Mouse (Mus musculus) layer of hippocampus, postnatal 10 days (tissue): Measurements from ENCODE around the gene Gstt2. TPM values are rescaled to one million over a fixed set of nuclear protein-coding genes. Genes with fewer than 3 reads are reported as not detected.
"Not testable (repeated sequence)": the region's sequence is repeated elsewhere in the genome, so short reads cannot be mapped to it uniquely, and the experiment has no call there.

Experiments used
- DNase-seq, 2 experiments: peaks; one replicate each; pipeline ENCODE4 v3.0.0; 2021; ENCODE audit warnings: low spot score in 2 of 2
- total RNA-seq, 2 experiments: library from RNA; stranded (reverse); gene quantifications; 2 replicates each; pipeline ENCODE4 v1.2.3; 2021

Gene Gstt2
- total RNA-seq, 2 experiments from 2014 or later = 5.0 to 6.1 TPM

DNA sequence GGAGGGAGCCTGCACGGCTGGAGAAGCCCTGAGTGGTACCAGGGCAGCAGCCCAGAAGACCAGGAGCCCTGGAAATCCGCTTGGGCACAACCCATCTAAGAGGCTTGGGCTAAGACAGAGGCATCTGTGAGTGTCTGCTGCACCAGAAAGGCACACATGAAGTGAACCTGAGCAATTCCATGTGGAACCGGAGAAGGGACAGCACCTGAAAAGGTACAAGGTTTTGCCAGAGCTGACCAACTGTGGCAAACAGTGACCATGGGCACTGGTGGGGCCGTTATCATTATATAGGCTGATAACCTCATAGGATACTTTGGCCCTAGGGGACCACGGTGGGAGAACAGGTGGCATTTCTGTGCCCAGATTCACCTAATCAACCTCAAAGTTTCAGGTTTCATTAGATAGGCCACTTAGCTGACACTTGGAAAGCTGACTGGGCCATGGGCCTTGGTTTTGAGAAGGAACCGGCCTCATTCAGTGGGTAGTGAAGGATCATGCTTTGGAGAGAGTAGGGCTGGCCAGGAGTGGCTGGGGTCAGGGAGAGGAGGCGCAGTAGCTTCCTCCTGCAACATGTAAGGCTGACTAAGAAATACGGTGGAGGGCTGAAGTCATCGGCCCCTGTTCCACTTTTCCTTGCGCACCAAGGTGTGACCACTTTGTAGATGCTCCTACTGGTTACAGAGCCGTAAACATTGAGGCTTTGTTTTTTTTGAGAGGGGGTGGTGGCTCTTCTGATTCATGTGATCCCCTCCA, 19.1 kb upstream of the Gstt2 start:
- DNase-seq = no peak

DNA sequence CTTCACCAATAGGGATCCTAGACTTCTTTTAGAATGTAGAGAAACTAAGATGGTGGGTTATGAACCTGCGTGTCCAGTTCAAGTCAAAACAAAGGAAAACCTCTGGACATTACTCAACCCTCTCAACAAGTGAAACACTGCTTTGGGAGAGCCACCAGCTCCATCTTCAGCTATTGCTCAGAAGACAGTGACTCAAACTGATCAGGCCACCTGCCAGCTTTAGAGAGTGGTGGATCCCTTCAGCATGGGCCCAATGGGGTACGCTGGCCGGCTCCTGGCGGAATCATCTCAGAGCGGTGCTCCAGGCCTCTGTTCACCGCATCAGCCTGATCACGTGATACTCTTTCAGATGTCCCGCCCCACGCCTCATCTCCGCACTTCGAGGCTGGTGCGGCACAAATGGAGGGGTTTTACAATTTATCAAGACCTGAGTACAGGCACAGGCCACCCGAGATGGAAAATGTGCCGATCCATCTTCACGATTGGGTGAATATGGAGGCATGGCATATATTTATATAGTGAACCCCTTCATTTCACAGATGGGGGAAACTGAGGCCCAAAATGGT, 18.3 kb upstream of the Gstt2 start:
- no peak for DNase-seq

DNA sequence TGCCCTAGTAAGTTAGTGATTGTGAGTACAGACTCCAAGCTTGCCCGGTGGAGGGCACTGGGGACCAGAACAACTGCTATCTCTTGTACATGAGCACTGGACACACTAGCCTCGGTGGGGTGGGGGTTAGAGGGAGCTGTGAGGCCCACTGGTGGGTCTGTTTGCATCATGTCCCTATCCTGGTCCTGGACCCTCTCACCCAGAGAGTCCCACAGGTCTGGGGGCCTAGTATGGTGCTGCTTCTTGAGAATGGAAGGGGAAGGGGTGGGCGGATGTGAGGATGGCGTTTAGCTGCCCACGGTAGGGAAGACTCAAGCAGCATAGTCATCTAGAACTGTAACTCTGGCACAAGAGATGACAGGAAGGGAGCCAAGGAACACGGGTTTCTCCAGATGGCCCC, 17.6 kb upstream of the Gstt2 start:
- DNase-seq = no peak

DNA sequence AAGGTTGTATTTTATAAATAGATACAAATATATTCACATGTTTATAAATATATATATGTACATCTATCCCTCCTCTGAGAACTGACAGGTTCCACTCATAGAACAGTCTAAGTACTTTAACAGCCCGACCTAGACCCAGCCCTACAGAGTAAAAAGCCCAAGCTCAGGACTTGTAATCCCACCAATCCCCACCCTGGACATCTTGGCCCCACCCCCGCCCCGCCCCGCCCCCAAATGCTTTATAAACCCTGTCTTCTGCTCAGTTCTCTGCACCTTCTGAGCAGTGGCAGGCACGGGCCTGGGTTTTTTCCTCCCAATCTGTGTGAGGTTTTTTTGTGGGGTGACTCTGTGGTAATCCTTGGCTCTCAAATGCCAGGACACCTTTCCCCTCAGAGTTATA, 16.9 kb upstream of the Gstt2 start:
- DNase-seq = no peak

DNA sequence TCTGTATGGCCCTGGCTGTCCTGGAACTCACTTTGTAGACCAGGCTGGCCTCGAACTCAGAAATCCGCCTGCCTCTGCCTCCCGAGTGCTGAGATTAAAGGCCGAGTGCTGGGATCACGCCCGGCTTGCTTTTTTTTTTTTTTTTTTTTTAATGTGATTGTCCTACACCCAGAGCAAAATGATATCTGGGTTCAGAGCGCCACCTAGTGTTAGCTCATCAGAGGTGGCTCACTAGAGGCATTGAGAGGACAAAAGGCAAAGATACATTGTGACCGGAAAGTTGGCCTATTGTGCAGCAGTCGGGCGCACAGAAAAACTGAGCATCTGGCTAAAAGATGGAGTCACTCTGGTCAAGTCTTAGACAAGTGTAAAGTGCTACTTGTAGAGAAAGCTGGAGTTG, 16.2 kb upstream of the Gstt2 start:
- peak; percentile 87 to 88 for DNase-seq

DNA sequence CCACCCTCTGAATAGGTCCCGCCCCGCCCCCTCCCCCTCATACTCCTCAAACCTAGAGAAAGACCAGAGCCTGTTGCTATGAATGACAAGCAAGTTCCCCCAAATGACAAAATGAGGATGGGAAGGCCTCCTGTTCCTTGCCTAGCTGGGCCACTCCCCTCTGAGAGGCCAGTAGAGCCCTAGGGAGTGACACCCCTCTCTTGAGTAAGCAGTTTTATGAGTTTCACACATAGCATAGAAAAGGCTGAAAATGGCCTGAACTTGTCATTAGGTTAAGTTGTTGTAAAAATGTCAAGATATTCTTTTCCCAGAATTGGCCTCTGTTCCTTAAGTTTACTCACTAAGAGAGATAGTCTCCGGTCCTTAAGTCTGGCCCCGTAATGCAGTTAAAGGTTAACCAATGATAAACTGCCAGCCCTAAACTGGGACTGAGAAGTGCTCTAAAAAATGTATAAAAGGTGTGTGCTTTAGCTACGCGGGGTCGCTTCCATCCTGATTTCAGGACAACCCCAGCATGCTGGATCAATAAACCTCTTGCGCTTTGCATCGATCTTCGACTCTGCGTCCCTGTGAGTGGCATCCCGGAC, 15.4 kb upstream of the Gstt2 start:
- DNase-seq = no peak

DNA sequence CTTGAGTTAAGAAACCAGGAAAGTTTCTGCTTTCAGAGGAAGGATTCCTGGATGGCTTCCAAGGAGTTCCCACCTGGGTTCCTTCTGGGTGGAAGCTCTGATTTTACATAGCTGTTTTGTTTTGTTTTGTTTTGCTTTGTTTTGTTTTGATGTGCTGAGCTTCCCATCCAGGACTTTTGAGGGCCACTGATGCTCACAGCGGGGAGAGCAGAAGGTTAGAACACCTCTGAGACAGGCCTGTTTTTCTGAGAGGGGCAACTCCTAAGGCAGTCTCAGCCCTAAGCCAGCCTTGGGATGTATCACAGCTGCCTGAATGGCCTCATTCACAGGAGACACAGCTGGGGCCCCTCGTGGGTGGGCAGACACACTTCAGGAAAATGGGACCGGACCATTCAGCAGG, 14.5 kb upstream of the Gstt2 start:
- DNase-seq = no peak

DNA sequence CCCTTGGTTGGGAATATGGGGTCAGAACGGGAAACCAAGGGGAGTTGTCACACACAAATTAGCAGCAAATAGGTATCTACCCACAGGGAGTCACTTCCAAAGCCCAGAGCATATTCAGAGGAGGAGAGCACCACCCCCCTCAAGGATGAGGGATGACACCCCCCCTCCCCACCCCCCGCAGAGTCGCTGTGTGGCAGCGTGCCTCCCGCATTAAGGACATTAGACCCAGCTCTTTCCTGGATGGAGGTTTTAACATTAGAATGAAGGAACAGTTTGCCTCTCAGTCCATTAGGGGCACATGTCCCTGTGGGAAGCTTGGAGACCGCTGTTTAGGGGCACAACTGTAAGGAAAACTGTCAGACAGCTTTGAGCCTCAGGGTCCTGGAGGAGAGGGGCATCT, 13.9 kb upstream of the Gstt2 start:
- no peak for DNase-seq

DNA sequence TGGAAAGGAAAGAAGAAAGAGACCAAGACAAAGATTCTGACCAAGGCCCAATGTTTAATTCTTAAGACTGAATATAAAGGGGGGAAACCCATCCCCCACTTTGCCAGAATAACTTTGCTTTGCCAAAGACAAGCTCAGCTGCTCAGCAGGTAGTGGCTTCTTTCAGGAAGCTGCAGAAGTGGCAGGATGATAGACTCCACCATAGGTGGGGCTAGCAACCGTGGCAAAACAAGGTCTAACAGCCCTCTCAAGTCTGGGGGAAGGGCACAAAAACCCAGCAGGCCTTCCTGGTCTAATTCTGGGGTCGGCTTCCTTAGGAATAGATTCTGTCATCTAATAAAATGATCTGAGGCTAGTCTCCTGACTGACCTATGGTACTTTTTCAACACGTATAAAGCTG, 11.2 kb upstream of the Gstt2 start:
- DNase-seq = no peak

DNA sequence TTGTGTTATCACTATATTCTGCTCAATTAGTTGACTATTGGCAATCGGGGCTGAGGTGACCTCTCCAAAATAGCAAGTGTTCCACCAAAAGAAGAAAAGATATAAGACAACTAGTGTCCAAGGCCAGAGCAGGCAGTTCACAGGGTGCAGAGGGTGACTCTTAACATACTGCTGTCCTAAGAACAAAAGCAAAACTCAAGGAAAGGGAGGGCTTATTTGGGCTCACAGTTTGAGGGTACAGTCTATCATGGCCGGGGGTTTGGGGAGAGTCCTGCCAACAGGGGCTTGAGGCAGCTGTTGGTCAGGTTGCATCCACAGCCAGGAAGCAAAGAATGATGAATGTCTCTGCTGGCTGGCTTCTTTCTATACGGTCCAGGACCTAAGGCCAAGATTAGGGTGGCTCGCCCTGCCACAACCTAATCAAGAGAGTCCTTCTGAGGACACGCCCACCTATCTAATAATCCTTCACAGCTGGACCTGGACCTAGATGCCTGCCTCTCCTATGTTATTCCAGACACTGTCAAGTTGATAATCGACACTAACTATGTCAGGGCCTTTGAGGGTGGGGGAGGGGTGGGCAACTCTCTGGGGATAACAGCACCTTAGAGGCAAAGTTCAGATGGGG, 8.2 kb upstream of the Gstt2 start:
- DNase-seq = no peak

DNA sequence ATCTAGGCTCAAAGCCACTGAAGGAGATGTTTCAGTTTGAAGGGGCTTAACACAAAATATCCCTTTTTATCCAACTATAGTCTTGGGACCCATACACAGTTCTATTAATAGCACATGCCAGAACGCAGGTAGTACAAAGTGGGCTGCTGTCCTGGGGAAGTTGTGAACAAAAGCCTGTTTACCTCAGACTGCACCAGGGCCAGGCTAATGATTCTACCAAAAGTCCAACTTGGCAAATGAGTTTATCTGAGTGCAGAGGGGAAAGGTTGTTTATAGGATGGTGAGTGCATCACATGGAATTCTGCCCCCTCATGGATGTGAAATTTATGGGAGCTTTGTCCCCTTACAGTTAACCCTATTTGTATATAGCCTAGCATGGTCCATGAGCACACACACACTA, 7.6 kb upstream of the Gstt2 start:
- DNase-seq = no peak

DNA sequence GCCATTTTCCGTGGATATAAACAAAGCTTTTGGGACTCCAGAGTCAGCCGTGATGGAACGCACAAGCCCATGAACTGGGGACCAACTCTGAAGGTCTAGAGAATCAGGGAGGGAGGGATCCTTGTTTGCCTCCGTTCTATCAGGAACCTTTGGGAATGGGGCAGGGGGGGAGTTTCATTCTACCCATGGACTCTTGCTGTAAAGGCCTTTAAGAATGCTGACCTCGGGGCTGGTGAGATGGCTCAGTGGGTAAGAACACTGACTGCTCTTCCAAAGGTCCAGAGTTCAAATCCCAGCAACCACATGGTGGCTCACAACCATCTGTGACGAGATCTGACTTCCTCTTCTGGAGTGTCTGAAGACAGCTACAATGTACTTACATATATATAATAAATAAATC, 6.7 kb upstream of the Gstt2 start:
- not testable (repeated sequence) for DNase-seq

DNA sequence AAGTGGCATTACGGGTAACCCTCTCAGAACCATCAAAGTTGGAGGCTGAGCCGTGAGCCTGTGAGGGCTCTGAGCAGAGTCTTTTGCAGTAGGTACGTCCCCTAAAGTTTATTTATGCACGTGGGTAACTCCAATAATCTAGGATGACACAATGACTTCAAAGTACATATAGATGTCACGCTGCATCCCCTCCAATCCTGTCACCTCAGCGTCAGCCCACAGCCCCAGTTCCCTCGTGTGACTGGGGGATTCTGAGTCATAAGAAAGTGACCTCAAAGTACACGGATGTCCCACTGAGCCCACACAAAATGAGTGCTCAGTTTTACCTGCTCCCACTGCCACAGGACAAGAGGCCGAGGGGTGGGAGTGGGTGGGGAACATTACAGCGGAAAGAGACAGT, 1.9 kb upstream of the Gstt2 start:
- no peak for DNase-seq

DNA sequence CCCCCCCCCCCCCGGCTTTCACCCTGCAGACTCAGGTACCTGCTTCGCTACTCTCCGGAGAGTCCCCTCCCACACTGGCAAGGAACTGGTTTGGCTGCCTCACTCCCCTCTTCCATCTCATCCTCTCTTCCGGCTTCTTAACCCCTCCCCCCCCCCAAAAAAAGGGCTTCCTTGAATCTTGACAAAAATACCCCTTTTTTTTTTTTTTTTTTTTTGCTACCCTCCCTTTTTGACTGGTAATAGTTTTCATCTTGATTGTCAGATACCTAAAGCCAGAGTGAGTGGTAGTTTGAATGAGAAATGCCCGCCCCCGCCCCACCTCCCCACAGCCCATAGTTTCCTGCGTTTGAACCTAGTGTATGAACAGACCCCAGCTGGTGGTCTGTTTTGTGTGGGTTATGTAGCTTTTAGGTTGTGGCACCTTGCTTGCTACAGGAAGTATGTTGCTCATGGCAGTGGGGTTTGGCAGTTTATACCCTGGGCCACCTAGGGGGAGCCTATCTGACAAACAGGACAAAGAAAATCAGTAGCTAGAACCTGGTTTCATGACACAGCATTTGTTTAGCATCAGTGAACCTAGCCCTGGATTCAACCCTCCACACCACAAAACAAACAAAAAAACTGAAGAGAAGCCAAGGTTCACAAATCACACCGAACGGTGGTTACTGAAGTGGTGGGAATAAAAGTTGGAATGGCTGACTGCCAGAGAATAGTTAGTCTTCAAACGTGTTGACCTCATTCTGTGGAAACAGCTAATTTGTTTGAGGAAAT, 1.3 kb downstream of the Gstt2 start:
- no peak for DNase-seq

DNA sequence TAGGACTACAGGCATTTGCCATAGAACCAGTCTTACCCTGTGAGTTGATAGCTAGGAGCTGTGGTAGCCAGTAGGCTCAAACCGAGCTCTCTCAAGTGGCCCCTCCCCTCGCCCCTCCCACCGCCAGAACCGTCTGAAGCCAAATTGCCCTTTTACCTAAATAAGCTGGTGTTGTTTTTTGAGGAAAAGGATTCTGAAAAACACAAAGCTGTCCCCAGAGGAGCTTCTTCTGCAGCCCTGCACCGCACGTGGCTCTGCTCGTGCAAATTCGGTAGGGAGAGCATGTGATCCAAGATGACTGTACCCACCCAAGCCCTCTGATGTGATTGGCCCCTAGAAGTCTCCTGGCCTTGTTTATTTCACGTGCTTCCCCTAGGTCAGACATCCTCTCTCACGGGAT, 1.9 kb downstream of the Gstt2 start:
- peak in 1 of 2 experiments; percentile 41 for DNase-seq

DNA sequence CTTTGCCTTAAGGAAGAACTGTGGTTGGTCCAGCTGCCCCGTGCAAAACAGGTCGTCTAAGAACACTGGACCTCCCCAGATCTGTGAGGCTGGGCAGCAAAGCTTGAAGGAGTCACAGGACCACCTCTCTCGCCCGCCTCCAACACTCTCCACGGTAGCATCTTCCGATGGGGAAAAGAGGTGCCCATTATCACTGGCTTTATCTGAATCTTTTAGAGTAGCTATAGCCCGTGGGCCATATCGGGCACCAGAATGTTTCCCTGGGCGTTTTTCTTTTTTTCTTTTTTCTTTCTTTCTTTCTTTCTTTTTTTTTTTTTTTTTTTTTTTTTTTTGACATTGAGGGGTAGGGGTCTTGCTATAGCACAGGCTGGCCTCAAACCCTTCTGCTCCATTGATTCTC, 2.5 kb downstream of the Gstt2 start:
- DNase-seq = no peak

DNA sequence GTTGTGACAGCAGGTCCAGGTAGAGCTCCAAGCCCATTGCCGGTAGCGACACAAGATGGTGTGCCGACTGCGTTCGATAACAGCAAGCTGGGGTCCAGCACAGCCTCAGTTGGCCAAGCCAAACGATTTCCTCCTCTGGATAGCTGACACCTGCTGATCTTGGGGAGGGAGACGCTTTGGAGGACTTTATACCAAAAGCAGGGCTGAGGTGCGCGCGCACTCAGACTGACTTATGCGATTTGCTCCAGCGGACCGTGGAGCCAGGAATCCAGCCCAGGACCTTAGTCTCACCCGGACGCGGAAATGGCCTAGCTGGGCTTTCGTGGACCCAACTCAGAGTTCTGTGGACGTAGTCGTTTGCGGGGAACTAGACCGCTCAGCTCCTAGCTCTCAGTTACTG, 3.0 kb downstream of the Gstt2 start:
- peak in 1 of 2 experiments; percentile 48 for DNase-seq

DNA sequence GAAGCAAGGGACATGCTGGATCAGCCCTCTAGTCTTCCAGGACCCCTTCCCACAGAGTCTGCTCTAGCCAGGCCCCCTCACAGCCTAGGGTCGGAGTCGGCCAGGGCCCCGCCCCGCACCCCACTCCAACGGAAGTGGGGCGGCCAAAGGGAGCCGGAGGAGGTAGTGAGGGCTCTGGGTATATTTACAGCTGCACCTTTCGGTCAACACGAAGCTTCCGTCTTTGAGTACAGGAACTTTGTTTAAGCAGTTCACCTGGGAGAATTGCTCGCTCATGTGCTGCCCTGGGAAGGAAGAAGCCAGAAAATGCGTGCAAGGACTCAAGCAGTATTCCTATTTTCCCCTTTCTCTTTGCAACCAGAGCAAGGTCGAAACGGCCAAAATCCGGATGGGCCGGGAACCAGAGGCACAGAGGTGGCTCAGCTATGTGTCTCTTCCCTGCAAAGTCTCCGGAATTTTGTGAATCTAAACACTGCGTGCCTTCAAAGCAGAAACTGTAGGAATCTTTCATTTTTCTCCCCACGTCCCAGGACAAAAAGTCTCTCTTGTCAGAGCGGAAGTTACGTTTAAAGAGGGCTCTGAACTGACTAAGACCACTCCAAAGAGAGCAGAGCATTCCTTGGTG, 3.7 kb downstream of the Gstt2 start:
- DNase-seq = no peak

DNA sequence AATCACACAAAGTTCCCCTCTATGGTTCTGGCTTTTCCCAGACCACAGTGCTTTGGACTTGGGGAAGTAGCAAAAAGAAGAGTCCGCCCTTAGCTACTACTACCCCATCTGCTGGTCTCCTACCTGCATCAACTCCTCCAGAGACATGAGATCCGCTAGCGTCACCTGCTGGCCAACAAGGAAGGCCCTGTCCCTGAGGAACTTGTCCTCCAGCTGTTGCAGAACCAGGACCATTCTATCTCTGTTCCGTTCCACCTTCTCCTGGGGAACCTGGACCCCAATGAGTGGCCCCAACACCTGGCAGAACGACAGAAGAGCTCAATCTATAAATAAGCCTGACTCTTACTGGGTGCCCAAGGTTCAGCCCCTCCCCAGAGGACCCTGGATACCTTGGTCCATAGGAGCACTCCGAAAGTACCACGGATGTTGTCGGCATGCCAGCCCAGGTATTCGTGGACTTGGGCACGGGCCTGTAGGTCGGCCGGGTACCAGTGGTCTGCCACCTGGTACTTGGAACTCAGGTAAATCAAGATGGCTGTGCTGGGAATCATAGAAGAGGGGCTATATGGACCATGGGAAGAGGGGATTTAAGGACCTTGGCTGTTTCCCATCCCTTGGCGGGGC, 4.8 kb downstream of the Gstt2 start:
- peak; percentile 49 to 57 for DNase-seq

DNA sequence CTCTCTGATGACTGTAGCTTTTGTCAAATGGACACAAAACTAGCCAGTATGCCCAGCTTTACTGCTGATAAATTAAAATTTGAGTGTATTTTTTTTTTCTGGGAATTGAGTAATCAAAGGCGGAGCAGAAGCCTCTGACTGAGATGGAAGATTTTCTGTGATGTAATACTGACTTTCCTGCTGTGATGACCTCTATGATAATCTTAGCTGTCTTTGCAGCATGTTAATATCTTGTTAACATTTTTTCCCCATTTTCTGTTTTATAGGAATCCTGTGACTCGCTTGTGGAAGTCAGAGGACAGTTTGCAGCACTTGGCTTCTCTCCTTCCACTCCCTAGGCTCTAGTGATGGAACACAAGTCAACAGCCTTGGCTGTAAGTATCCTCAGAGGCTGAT, 7.0 kb downstream of the Gstt2 start:
- no peak for DNase-seq
